Mouse (Mus musculus) stomach, postnatal 0 days (tissue): ENCODE data around the gene Heatr1. TPM values are rescaled to one million over a fixed set of nuclear protein-coding genes. Genes with fewer than 3 reads are reported as not detected.

ENCODE experiments used
- ATAC-seq: fragments of 200-750 bp; cut with Nextera tagmentation; 2 replicates; pipeline ENCODE4 v1.8.0; 2017; ENCODE audit not compliant: low FRiP score, low TSS enrichment
- DNase-seq: peaks from one replicate; pipeline ENCODE4 v3.0.0-alpha.2; 2016; ENCODE audit warnings: low spot score
- H3K27ac ChIP-seq: fragments of 300-500 bp; sonication (generic); replicated peaks from 2 replicates; pipeline ENCODE4 v1.5.1; 2014; ENCODE audit warnings: mild to moderate bottlenecking, control low read depth
- H3K27me3 ChIP-seq: fragments of 300-500 bp; sonication (generic); 2 replicates; pipeline ENCODE4 v1.6.1; 2014; ENCODE audit warnings: low read length; ENCODE audit not compliant: control insufficient read depth, insufficient read depth
- H3K36me3 ChIP-seq: fragments of 300-500 bp; sonication (generic); 2 replicates; pipeline ENCODE4 v1.6.1; 2014; ENCODE audit warnings: low read length, mixed read lengths; ENCODE audit not compliant: control insufficient read depth, insufficient read depth
- H3K4me1 ChIP-seq: fragments of 300-500 bp; sonication (generic); replicated peaks from 2 replicates; pipeline ENCODE4 v1.6.1; 2014; ENCODE audit warnings: antibody characterized with exemption; ENCODE audit not compliant: control insufficient read depth, insufficient read depth
- H3K4me2 ChIP-seq: fragments of 300-500 bp; sonication (generic); replicated peaks from 2 replicates; pipeline ENCODE4 v1.6.1; 2014; ENCODE audit warnings: low read depth, mild to moderate bottlenecking, control low read depth, moderate library complexity
- H3K4me3 ChIP-seq: fragments of 300-500 bp; sonication (generic); 2 replicates; pipeline ENCODE4 v1.5.1; 2014; ENCODE audit warnings: low read depth, low read length, control low read depth
- H3K9ac ChIP-seq: fragments of 300-500 bp; sonication (generic); 2 replicates; pipeline ENCODE4 v1.6.1; 2014; ENCODE audit warnings: mild to moderate bottlenecking, low read length, control low read depth, mixed read lengths
- H3K9me3 ChIP-seq: fragments of 300-500 bp; sonication (generic); 2 replicates; pipeline ENCODE4 v1.6.1; 2016; ENCODE audit warnings: low read length; ENCODE audit not compliant: control insufficient read depth
- CTCF ChIP-seq: IDR thresholded peaks from 2 replicates; pipeline ENCODE4 v1.5.1; 2016; ENCODE audit warnings: antibody characterized with exemption, low read depth, mild to moderate bottlenecking, moderate library complexity
- EP300 ChIP-seq: optimal IDR thresholded peaks from 2 replicates; pipeline ENCODE3; 2016; ENCODE audit warnings: antibody characterized with exemption
- WGBS: fragments of 180-500 bp; shearing (Covaris S2); extraction: QIAGEN DNeasy Blood & Tissue Kit; methylation state at CpG from one replicate; pipeline ENCODE4 v1.1.7; 2014; 5-methylcytosine and 5-hydroxymethylcytosine counted together
- polyA plus RNA-seq: library from polyadenylated mRNA; unstranded; fragments of >200 nt; fragmentation: Nextera tagmentation; extraction: Ambion mirVana; gene quantifications from 2 replicates; pipeline ENCODE4 v1.2.1, GENCODE M21; 2015

The Heatr1 gene
- polyA plus RNA-seq, 1 experiment from 2014 or later: 6.2 TPM

- TF ChIP-seq CTCF (no peak), EP300 (no peak)
- WGBS: 82% methylated on average over 4 of the region's 4 CpGs
- no peak overlapping the region for H3K4me2 ChIP-seq
- H3K9me3 ChIP-seq: no peaks in the 10 kb centered on the region
- H3K4me1 ChIP-seq: no peaks in the 10 kb centered on the region
- ATAC-seq: no peak
- no peaks in the 10 kb centered on the region for H3K27me3 ChIP-seq
- no peak overlapping the region for H3K27ac ChIP-seq
- no peak for DNase-seq
- no peaks in the 10 kb centered on the region for H3K36me3 ChIP-seq
- H3K4me3 ChIP-seq: no peak overlapping the region
- H3K9ac ChIP-seq: no peak overlapping the region
These were observed 33.3 kb upstream of the Heatr1 start for GRCm38 (mm10) chr13:12361486-12361885.

- no peak overlapping the region for H3K27ac ChIP-seq
- no peaks in the 10 kb centered on the region for H3K27me3 ChIP-seq
- H3K36me3 ChIP-seq: no peaks in the 10 kb centered on the region
- H3K4me2 ChIP-seq: no peak overlapping the region
- H3K9ac ChIP-seq: no peak overlapping the region
- WGBS: 33% methylated on average over 8 of the region's 8 CpGs
- TF ChIP-seq CTCF (no peak), EP300 (no peak)
- DNase-seq (no peak), ATAC-seq (0 out of 2 replicates have a peak, but pooled peaks have one; percentile 51)
- no peaks in the 10 kb centered on the region for H3K4me1 ChIP-seq
- H3K9me3 ChIP-seq: no peaks in the 10 kb centered on the region
- H3K4me3 ChIP-seq: no peak overlapping the region
These were observed 25.7 kb upstream of the Heatr1 start for GRCm38 (mm10) chr13:12369041-12369621.

GRCm38 (mm10) chr13:12369930-12370329 is 24.9 kb upstream of the Heatr1 start:
- no peaks in the 10 kb centered on the region for H3K4me1 ChIP-seq
- H3K27ac ChIP-seq: no peak overlapping the region
- no peak for ATAC-seq
- no peak overlapping the region for H3K9ac ChIP-seq
- no peaks in the 10 kb centered on the region for H3K9me3 ChIP-seq
- no peak overlapping the region for H3K4me2 ChIP-seq
- 77% methylated on average over 11 of the region's 11 CpGs for whole genome bisulfite sequencing
- no peak for TF ChIP-seq EP300
- TF ChIP-seq CTCF: no peak
- H3K27me3 ChIP-seq: no peaks in the 10 kb centered on the region
- H3K36me3 ChIP-seq: no peaks in the 10 kb centered on the region
- no peak for DNase-seq
- no peak overlapping the region for H3K4me3 ChIP-seq

GRCm38 (mm10) chr13:12372755-12373154 is 22.1 kb upstream of the Heatr1 start:
- no peak overlapping the region for H3K4me3 ChIP-seq
- no peak overlapping the region for H3K27ac ChIP-seq
- H3K4me2 ChIP-seq: no peak overlapping the region
- TF ChIP-seq EP300: no peak
- TF ChIP-seq CTCF: no peak
- H3K27me3 ChIP-seq: no peaks in the 10 kb centered on the region
- 66% methylated on average over 3 of the region's 3 CpGs for WGBS
- no peaks in the 10 kb centered on the region for H3K4me1 ChIP-seq
- no peak for ATAC-seq
- no peaks in the 10 kb centered on the region for H3K9me3 ChIP-seq
- DNase-seq: no peak
- no peaks in the 10 kb centered on the region for H3K36me3 ChIP-seq
- H3K9ac ChIP-seq: no peak overlapping the region

GRCm38 (mm10) chr13:12376778-12377177 is 18.0 kb upstream of the Heatr1 start:
- no peak for DNase-seq
- H3K9ac ChIP-seq: no peak overlapping the region
- TF ChIP-seq EP300: no peak
- no peak for TF ChIP-seq CTCF
- H3K27ac ChIP-seq: no peak overlapping the region
- H3K4me3 ChIP-seq: no peak overlapping the region
- ATAC-seq: no peak
- H3K27me3 ChIP-seq: no peaks in the 10 kb centered on the region
- H3K36me3 ChIP-seq: no peaks in the 10 kb centered on the region
- H3K4me2 ChIP-seq: no peak overlapping the region
- WGBS: 65% methylated on average over 1 of the region's 1 CpGs
- no peaks in the 10 kb centered on the region for H3K4me1 ChIP-seq
- H3K9me3 ChIP-seq: no peaks in the 10 kb centered on the region

- no peak overlapping the region for H3K27ac ChIP-seq
- H3K4me1 ChIP-seq: no peaks in the 10 kb centered on the region
- no peak for DNase-seq
These were observed 10.0 kb upstream of the Heatr1 start for GRCm38 (mm10) chr13:12384796-12385195.

More at GRCm38 (mm10) chr13:12384796-12385195, 10.0 kb upstream of the Heatr1 start:
- H3K4me2 ChIP-seq: no peak overlapping the region
- no peak overlapping the region for H3K4me3 ChIP-seq
- ATAC-seq: no peak
- no peaks in the 10 kb centered on the region for H3K36me3 ChIP-seq
- no peaks in the 10 kb centered on the region for H3K9me3 ChIP-seq
- no peaks in the 10 kb centered on the region for H3K27me3 ChIP-seq
- no peak for TF ChIP-seq CTCF
- no peak overlapping the region for H3K9ac ChIP-seq
